Mouse (Mus musculus): ENCODE data around the gene Tnpo2.
A peak's percentile ranks its signal among the peaks of the same experiment; 100 is the strongest.

Gene Tnpo2

DNA sequence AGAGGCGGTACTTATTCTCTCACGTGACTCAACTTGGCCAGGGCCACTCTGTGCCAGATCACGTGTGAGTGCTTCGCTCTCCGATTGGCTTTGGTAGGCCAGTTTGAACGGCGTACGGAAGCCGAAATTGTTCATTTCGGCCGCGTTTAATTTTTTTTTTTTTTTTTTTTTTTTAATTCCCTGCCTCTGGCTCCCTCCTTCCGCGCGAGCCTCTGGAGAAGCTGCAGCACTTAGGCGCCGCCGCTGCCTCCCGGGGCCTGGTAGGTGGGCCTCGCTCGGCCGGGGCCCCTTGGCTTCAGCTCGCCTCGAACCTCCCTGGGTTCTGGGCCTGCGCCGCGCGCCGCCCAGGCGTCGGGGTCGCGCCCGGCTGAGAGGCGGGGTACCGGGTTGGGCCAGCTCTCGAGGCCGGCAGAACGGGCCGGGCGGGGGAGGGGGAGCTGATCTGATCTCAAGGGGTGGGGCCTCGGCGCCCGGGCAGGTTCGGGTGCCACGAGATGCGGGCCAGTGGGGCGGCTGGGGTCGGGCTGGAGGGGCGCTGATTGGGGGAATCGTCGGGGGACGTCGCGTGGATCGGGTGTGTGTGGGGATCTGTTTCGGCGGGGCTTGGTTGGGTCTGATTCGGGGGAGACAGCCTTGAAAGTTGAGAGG is at the start of gene Tnpo2:
Gene Tnpo2, plus strand, starts transcription at position 198 of the 648 bp plus-strand sequence.
- DNase-seq (ENCODE audit: low spot score in 2 of 2), result peak; percentile 86 to 90

DNA sequence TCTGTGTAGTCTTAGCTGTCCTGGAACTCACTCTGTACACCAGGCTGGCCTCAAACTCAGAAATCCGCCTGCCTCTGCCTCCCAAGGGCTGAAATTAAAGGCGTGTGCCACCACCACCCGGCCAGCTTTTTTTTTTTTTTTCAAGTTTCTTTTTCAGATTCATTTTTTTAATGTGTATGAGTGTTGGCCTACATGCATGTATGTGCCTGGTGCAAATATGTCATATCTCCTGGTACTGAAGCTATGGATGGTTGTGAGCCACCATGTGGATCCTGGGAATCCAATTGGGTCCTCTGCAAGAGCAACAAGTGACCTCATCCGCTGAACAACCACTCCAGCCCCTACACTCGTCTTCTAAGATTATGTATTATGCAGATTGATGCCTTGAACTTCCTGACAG is 49.3 kb upstream of the Tnpo2 start:
- DNase-seq (ENCODE audit: low spot score in 2 of 2), result no peak

DNA sequence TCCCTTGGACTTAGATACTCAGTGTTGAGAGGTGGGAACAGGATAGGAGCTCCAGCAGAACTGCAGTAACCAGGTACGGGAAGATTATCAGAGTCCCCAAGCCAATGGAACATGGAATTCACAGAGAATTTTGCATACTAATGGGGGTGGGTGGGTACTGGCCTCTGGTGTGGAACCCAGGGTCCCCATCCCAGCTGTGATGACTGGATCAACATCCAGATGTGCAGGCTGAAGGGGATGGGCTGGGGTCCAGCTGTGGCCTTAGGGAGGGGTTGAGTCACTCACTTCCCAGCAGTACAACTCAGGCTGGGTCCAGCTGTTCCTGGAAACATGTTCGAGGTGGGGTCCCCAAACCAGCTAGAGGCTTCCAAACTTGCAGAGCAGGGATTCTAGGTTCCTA is 48.8 kb upstream of the Tnpo2 start:
- no peak for DNase-seq (ENCODE audit: low spot score in 2 of 2)

DNA sequence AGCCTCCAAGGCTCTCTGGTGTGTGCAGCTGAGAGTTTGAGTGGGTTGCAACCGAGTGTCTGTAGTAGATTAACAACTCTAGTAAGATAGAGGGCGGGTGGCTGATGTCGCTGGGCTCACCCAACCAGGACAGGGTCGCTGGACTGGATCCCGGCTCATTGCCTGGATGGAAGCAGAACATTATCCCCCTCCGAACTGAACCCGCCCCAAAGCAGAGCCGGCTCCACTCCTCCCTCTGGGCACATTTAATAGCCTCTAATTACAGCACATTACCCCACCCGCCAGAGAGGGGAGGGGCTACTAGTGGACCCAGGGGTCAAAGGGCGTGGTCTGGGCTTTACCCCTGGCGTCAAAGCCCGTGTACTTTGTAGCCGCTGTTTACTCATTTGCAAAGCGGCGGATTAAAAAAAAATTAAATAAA is 47.4 kb upstream of the Tnpo2 start:
- peak; percentile 62 to 77 for DNase-seq (ENCODE audit: low spot score in 2 of 2)

DNA sequence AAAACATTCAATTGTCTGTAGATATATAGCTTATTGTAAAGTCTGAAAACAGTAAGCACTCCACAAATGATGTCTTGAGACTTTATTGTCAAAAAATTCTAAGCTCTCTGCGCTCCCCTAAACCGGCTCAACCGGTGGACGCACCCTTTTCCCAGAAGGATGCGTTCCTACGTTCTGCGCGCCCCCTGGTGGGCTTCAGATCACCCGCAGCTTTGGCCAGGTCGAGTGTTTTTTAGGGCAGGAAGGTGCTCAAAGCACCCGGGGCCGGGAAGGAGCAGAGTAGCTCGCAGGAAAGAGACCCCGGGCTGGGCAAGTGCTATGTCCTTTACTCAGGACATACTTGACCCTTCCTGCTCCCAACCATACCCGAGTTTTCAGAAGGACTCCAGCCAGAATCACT is 46.9 kb upstream of the Tnpo2 start:
- DNase-seq (ENCODE audit: low spot score in 2 of 2), result peak; percentile 94 to 96

DNA sequence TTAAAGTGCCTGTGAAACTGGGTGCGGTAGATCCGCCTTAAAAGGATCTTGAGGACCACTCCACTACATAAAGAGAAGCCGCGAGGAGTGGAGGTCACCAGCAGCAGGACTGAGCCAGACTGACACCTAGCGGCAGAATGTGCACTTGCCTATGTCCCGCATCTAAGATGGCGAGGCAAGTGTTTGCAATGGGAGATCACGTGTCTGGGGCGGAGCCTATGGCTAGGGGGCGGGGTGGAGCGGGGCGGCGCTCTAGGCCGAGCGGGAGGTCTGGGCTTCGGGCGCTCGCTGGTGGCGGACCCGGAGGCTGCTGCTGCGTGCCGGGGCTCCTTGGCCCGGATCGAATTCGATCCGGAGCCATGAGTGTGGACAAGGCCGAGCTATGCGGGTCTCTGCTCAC is 46.4 kb upstream of the Tnpo2 start, which contains the start of gene Hook2:
Gene Hook2, plus strand, starts transcription at position 255 of the 400 bp plus-strand sequence.
- DNase-seq (ENCODE audit: low spot score in 2 of 2), result peak; percentile 94 to 96

DNA sequence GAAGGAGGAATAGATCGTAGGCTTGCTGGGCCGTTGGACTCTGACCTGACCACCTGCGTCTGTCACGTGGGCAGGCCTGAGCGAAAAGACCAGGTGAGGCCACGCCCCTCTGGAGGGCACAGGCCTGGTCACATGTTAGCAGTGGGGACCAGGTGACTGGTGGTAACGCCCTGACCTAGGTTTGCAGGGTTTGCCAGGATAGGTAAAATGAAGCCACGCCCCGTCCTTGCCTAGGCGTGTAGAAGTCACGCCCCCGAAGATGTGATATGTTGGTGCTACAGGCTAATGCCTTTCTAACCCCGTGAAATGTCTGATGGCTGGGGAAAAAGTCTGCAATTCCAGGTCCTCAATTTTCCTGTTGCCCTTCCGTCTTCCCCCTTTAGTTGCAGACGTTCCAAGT is 45.9 kb upstream of the Tnpo2 start:
- DNase-seq (ENCODE audit: low spot score in 2 of 2), result peak; percentile 73 to 79

DNA sequence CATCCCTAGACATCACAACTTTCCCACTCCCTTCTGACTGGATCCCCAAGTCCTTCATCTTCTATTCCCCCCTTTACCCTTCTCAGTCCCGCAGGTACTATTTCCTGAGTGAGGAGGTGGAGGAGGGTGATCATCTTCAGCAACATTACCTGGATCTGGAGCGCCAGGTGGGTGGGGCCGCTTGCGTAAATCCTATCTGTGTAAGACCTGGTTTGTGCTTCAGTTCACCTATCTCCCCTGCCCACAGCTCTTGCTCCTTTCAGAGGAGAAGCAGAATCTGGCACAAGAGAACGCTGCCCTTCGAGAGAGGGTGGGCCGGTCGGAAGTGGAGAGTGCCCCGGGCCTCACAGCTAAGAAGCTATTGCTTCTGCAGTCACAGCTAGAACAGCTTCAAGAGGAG is 42.3 kb upstream of the Tnpo2 start:
- no peak for DNase-seq (ENCODE audit: low spot score in 2 of 2)

DNA sequence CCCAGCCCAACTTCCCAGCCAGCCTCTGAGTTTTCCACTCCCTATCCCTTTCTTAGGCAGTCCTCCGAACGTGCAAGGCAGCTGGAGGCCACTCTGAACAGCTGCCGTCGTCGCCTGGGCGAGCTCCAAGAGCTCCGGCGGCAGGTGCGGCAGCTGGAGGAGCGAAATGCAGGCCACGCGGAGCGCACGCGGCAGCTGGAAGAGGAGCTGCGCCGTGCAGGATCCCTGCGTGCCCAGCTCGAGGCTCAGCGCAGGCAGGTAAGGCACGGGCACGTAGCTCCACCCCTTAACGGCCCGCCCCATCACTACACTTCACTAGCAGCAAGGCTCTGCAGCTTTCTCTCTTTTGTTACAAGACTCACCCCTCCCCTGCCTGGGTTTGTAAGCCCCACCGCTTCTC is 41.0 kb upstream of the Tnpo2 start:
- no peak for DNase-seq (ENCODE audit: low spot score in 2 of 2)

DNA sequence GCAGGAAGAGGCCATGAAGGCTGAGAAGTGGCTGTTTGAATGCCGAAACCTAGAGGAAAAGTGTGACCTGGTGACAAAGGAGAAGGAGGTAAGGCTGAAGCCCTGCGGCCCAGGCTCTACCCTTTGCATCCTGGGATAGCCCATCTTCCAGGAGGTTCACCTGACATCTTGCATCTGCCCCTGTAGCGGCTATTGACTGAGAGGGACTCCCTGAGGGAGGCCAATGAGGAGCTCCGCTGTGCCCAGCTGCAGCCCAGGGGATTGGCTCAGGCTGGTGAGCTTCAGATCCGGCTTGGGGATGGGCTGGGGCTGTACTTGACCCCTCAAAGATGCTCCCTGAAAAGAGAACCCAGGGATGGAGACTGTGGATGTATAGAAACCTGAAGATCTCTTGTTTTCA is 39.7 kb upstream of the Tnpo2 start:
- no peak for DNase-seq (ENCODE audit: low spot score in 2 of 2)

DNA sequence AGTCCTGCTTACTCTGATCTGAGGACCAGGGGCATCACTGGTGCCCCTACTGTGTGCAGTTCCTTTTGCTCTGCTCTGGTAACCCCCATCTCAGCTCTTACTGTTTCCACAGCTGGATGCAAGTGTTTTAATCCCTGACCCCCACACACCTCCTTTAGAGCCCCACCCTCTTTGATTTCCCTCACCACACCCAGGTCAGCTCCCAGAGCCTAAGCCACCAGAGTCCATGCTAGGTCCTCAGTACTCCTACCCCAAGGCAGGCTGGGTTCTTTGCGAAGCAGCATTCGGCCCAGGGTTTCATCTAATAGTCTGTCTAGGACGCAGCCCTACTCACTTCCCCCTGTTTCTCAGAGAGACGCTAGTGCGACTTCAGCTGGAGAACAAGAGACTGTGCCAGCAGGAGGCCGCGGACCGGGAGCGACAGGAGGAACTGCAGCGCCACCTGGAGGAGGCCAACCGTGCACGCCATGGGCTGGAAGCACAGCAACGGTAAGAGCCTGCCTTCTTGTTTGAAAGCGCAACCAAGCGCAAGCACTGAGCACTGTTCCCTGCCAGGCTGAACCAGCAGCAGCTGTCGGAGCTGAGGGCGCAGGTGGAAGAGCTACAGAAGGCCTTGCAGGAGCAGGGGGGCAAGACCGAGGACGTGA is 38.9 kb upstream of the Tnpo2 start:
- DNase-seq (ENCODE audit: low spot score in 2 of 2), result peak in 1 of 2 experiments; percentile 76

DNA sequence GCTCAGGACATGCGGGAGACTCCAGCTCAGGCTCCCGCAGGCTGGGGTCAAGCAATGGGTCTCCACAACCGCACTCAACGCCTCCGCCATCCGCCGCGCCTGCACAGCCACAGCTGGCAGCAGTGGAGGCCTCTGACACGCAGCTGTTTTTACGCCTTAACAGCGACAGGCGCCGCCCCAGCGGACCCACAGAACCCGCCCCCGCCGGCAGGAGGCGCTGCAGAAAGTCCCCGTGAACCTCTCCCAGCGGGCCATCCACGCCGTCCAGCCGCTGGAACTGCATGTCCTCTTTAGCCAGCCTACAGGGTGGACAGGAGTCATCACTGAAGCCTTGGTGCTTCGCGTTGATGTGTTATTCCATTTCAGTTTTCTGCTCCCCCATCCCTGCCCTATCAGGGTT is 29.0 kb upstream of the Tnpo2 start:
- no peak for DNase-seq (ENCODE audit: low spot score in 2 of 2)

DNA sequence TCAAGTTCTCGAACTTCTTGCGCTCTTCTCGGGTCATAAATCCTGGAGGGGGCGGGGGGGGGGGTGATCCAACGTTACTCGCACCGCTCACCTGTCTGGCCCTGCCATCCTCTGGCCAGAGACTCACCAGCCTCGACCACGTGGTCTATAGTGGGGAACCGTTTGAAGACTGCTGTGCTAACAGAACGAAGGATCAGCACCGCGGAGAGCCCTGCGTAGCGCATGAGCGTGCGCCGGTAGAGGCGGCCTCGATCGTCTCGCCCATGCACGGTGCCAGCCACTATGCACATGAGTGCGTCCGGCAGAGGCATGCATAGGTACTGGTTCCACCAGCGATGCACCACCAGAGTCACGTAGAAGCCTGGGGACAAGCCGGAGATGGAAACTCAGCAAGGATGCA is 25.5 kb upstream of the Tnpo2 start:
- no peak for DNase-seq (ENCODE audit: low spot score in 2 of 2)

DNA sequence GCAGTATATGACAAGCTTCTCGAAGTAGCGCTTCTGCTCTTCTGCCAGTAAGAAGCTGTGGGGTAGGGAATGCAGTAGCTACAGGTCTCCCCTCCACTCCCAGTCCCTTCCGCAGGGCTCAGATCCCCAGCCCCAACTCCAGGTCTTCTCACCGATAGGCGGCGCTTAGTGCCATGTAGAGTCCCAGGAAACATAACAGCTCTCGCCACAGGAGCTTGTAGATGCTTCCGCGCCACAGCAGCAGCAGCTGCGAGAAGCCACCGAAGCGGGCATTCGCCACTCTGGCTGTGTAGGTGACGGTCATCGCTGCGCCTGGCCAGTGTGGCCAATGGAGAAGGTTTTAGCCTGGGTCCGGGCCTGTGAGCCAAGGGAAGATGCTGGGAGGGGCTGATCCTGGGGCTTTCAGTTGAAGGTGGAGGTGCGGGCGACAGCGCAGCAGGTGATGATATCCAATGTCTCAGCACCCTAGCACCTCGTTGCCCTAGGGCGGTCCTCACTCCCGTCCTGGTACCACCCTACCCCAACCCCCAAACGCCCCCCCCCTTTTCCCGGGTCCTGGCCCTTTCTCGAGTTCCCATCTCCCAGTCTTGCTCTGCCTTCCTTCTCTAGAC is 23.4 kb upstream of the Tnpo2 start:
- DNase-seq (ENCODE audit: low spot score in 2 of 2), result peak in 1 of 2 experiments; percentile 72

DNA sequence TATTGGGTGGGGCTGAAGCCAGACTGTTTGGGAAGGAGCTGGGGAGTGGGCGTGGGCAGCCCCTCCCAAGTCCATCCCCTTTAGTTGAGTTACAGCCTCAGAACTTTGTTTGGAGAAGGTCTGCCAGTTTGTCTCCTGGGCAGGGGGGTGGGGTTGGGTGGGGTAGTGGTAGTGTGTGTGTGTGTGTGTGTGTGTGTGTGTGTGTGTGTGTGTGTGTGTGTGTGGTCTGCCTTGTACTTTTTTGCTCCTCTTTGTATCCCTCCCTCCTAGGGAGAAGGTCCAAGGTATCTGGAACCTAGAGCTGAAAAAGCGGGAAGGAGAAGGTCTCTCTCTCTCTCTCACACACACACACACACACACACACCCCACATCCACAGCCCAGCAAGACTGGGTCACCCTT is 22.3 kb upstream of the Tnpo2 start, which contains the start of gene Best2:
Gene Best2, minus strand, starts transcription at position 101 of the 400 bp plus-strand sequence.
- DNase-seq (ENCODE audit: low spot score in 2 of 2), result no peak

DNA sequence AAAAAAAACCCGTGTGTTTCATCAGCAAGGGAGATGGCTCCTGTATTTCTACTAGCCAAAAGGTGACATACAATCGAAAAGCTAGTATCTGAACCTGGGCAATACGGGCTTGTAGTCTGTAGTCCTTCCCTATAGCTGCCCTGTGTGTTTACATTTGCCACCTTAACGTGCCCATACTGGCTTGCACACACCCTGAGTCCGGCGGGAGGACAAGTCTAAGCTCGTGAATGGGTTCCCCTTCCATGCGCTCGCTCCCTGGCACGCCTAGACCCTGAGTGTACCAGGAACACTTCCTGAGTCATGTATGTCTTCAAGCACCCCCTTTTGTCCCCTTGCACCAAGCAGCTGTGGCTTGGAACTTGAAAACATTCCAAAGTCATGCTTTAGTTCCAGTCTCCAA is 20.0 kb upstream of the Tnpo2 start:
- DNase-seq (ENCODE audit: low spot score in 2 of 2), result peak in 1 of 2 experiments; percentile 81

DNA sequence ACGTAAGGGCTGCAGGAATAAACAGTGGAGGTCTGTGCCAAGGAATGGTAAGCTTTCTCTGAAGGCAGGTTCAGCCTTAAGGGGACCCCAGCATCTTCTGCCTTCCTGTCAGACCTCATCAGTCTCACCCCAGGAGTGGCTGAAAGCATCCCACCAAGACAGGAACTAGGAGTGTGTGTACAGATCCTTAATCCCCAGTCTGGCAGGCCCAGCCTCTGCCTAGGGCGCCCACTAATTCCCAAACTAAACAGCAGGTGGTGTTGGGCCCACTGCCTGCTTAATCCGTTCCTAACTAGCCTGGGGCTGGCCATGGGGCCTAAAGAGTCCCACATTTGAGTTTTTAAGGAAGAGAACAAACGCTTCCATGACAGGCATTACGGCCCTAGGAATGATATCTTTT is 19.5 kb upstream of the Tnpo2 start:
- DNase-seq (ENCODE audit: low spot score in 2 of 2), result no peak

DNA sequence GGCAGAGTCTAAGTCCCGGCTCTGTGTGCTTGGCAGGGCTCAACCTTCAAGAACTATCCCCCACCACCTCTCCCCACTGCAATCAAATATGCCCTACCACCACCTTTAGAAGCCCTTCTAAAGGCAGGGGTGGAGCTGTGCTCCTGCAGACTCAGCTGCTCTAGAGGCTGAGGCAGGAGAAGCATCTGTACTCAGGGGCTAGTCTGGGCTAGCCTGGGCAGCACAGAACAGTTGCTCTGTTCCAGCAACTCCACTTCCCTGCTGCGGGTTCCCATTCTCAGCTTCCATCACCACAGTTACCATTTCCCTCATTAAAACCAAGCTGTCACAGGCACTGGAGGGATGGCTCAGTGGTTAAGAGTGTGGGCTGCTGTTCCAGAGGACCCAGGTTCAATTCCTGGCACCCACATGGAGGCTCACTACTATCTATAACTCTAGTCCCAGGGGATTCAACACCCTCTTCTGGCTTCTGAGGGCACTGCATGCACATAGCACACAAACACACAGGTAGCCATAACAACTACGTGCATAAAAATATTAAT is 15.1 kb upstream of the Tnpo2 start:
- DNase-seq (ENCODE audit: low spot score in 2 of 2), result no peak

DNA sequence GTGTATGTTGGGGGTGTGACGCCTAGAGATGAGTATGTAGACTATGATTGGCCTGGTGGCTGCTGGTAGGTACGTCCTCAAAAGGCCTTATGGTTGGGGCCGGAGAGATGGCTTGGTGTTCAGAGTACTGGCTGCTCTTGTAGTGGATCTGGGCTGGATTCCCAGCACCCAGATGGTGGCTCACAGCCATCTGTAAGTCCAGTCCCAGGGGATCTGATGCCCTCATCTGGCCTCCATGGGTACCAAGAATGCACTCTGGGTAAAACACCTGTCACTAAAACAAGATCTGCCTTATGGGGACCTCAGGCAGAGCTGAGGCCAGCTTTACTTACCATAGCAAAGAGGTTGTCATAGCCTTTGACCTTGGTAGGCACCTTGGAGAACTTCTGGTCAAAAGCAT is 12.9 kb upstream of the Tnpo2 start:
- DNase-seq (ENCODE audit: low spot score in 2 of 2), result no peak

DNA sequence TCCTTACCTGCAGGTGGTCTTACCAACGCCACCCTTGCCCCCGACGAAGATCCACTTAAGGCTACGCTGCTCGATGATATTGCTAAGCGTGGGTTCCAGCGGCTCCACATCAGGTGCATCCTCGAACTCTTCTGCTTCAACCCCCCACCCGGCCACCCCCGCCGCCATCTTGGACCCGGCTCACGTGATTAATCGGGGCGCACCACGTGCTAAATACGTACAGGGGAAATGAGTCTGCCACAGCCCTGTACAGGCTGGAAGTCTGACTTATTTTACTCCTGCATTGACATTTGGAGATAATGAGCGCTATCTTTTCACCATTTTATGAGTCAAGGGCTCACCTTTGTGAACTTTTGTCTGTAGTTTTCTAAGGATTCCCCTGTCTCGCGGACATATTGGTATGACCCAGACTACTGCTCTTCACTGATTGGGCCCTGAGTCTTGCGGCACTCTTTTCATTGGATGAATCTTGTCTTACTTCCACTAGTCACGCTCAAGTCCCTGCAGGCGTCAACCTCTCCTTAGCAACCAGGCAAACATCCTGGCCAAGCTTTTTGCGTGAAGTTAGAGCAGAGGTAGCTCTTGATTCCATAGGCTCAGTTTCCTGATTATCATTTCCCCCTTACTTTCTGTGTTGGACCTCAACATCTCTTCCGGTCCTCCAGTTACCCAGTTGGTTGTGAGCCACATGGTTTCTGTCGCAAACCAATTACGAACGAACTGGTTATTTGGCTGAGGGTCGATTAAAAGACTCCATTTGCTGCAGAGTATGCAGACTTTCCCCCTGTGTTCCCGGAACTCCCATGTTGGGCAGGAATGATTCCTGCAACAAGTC is 11.4 kb upstream of the Tnpo2 start, which contains the start of gene Asna1:
Gene Asna1, minus strand, starts transcription at position 184 of the 835 bp plus-strand sequence.
- DNase-seq (ENCODE audit: low spot score in 2 of 2), result peak; percentile 64 to 70

DNA sequence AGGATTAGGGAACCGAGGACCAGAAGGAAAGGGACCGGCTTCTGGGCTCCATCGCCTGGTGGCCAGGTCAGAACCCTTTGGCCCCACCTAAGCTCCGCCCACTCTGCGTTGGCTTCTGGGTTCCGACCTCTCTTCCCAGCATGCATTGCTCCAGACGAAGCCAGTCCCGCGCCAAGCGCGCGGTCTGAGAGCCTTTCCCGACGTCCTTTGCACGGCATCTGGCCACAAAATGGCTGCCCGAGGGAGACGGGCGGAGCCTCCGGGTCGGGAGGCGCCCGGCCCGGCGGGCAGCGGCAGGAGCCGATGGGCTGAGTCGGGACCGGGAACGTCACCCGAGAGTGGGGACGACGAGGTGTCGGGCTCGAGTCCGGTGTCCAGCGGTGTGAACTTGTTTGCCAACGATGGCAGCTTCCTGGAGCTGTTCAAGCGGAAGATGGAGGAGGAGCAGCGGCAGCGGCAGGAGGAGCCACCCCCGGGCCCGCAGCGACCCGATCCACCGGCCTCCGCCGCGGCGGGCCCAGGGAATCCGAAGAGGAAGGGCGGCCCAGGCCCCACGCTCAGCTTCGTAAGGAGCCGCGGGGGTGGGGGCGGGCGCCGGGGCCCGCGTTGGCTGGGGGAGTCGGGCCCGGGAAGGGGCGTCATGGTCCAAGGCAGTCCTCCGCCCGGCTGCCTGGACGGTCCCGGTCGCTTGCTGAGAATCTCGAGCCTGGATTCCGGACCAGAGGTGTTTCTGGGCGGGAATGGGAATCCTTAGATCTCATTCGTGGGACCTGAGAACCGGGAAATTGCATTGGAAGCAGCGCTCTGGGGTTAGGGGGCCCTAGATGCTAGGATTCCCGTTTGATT is 9.8 kb upstream of the Tnpo2 start, which contains the start of gene Trir:
Gene Trir, plus strand, starts transcription at position 154 of the 846 bp plus-strand sequence.
- peak; percentile 94 to 96 for DNase-seq (ENCODE audit: low spot score in 2 of 2)
